In the genomic region with DNA sequence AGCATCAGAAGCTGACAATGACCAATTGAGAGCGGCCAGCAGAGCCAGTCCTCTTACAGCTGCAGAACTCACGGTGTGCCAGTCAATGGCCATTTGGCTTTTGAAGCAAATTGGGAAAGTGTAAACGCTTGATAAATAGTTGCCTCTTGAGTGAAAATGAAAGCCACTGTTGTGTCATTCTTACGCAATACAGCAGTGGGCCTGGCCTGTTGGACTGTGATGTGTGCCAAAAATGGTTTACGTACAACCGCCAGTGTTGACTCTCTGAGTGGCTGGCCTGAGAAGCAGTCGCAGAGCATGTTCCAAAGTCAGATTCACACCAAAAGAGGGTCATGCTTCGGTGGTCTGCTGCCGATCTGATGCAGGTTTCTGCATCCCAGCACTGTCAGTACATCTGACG, we compare ENCODE assay signal across 11 mouse cellular contexts. TPM values are rescaled to one million over a fixed set of nuclear protein-coding genes. Genes with fewer than 3 reads are reported as not detected.
DNase-seq lines count a peak whose midpoint lies in the region; ATAC-seq and TF ChIP-seq lines count a peak whose summit lies in the region.
"Had no signal": no experiment of that assay in that cellular context is flagged by ENCODE, and none has a peak within 500 bp of the region (broad histone marks: within the 10 kb centered on the region; RNA-seq: fewer than 3 reads in every experiment).

No protein-coding gene starts in this region.

- no peaks in the 10 kb centered on the region for H3K4me1 ChIP-seq in midbrain, postnatal 0 days (ENCODE audit: insufficient read depth, low read length)
- H3K4me1 ChIP-seq in midbrain, embryonic 10.5 days, result peaks cover 13% of the 10 kb centered on the region; the same call in 1 of the 2 replicates
- H3K4me1 ChIP-seq in thymus, adult 2 months (replicated peaks; ENCODE audit: control insufficient read depth, insufficient read depth, low read length), result peaks cover 3% of the 10 kb centered on the region; the same call in 1 of the 2 replicates
- H3K4me1 ChIP-seq: midbrain, embryonic 15.5 days had no signal

- no peak for TF ChIP-seq POLR2A in thymus, adult 2 months (IDR thresholded peaks at IDR 0.05; ENCODE audit: control insufficient read depth, extremely low read depth, insufficient read depth, low read length, poor library complexity)

- 0 out of 2 replicates have a peak overlapping the region, but pooled peaks have one; percentile 4 for H3K27ac ChIP-seq in gastrocnemius, adult 2 months
- no peak overlapping the region for H3K27ac ChIP-seq in midbrain, postnatal 0 days (ENCODE audit: low read depth, low read length)
- no peak overlapping the region for H3K27ac ChIP-seq in midbrain, embryonic 10.5 days (replicated peaks)
- no peak overlapping the region for H3K27ac ChIP-seq in thymus, adult 2 months (ENCODE audit: control insufficient read depth, insufficient read depth, low read length)
- H3K27ac ChIP-seq: midbrain, embryonic 15.5 days had no signal

- H3K9ac ChIP-seq in midbrain, postnatal 0 days (replicated peaks; ENCODE audit: low read length, poor library complexity, severe bottlenecking), result no peak overlapping the region
- H3K9ac ChIP-seq: midbrain, embryonic 15.5 days had no signal

- intact Hi-C loops in gastrocnemius, adult 2 months (cut with DNase I), result no loop called here

- H3K9me3 ChIP-seq in midbrain, postnatal 0 days (ENCODE audit: low read length), result no peaks in the 10 kb centered on the region
- no peaks in the 10 kb centered on the region for H3K9me3 ChIP-seq in midbrain, embryonic 10.5 days (replicated peaks)
- H3K9me3 ChIP-seq: midbrain, embryonic 15.5 days had no signal

- DNase-seq in gastrocnemius, adult 2 months, result peak; percentile 33
- DNase-seq in gastrocnemius, adult 8-10 months (ENCODE audit: low spot score in 2 of 2), result no peak
- DNase-seq in midbrain, postnatal 0 days (ENCODE audit: low spot score), result peak; percentile 14
- no peak for DNase-seq in midbrain, embryonic 10.5 days (ENCODE audit: low spot score)
- DNase-seq in lung, postnatal 10 days, result peak; percentile 53
- DNase-seq in right cerebral cortex, postnatal 36 days (ENCODE audit: low spot score in 2 of 2), result no peak
- DNase-seq in thymus, adult 2 months, result no peak
- DNase-seq in layer of hippocampus, postnatal 25 days (ENCODE audit: extremely low spot score in 1 of 2, low spot score in 1 of 2), result no peak
- DNase-seq: gastrocnemius, postnatal 14 days had no signal

- no peak for ATAC-seq in midbrain, postnatal 0 days (ENCODE audit: low FRiP score)
- ATAC-seq: intestine, embryonic 16.5 days; midbrain, embryonic 15.5 days had no signal

- WGBS in midbrain, postnatal 0 days, result 87% methylated on average over 10 of the region's 10 CpGs
- WGBS in midbrain, embryonic 10.5 days, result 92% methylated on average over 10 of the region's 10 CpGs
- WGBS in thymus, adult 2 months, result 96% methylated on average over 10 of the region's 10 CpGs

- no peak overlapping the region for H3K4me3 ChIP-seq in gastrocnemius, adult 2 months
- H3K4me3 ChIP-seq in midbrain, postnatal 0 days (ENCODE audit: low read depth, low read length), result no peak overlapping the region
- no peak overlapping the region for H3K4me3 ChIP-seq in midbrain, embryonic 10.5 days
- H3K4me3 ChIP-seq in thymus, adult 2 months (ENCODE audit: control insufficient read depth, insufficient read depth, low read length), result no peak overlapping the region
- H3K4me3 ChIP-seq: midbrain, embryonic 15.5 days had no signal

- no peaks in the 10 kb centered on the region for H3K27me3 ChIP-seq in midbrain, postnatal 0 days (ENCODE audit: insufficient read depth, low read length)
- no peaks in the 10 kb centered on the region for H3K27me3 ChIP-seq in midbrain, embryonic 10.5 days (ENCODE audit: low read depth, poor library complexity, severe bottlenecking)
- H3K27me3 ChIP-seq in thymus, adult 2 months (ENCODE audit: control insufficient read depth, insufficient read depth, low read length), result no peaks in the 10 kb centered on the region
- H3K27me3 ChIP-seq: midbrain, embryonic 15.5 days had no signal

- no peaks in the 10 kb centered on the region for H3K36me3 ChIP-seq in midbrain, postnatal 0 days (ENCODE audit: insufficient read depth, low read length)
- peaks cover 20% of the 10 kb centered on the region for H3K36me3 ChIP-seq in midbrain, embryonic 10.5 days
- H3K36me3 ChIP-seq in thymus, adult 2 months (ENCODE audit: control insufficient read depth, insufficient read depth, low read length), result no peaks in the 10 kb centered on the region
- H3K36me3 ChIP-seq: midbrain, embryonic 15.5 days had no signal

- no peak for TF ChIP-seq CTCF in gastrocnemius, adult 2 months (IDR thresholded peaks at IDR 0.05)
- no peak for TF ChIP-seq CTCF in midbrain, postnatal 0 days (IDR thresholded peaks at IDR 0.05)
- no peak for TF ChIP-seq CTCF in thymus, adult 2 months (IDR thresholded peaks at IDR 0.05; ENCODE audit: borderline replicate concordance, control insufficient read depth, extremely low read depth, insufficient read depth, low read length, poor library complexity)

- no peak overlapping the region for H3K4me2 ChIP-seq in midbrain, postnatal 0 days (ENCODE audit: low read depth, low read length, poor library complexity, severe bottlenecking)
- H3K4me2 ChIP-seq: midbrain, embryonic 15.5 days had no signal

RNA-seq across cellular contexts. Expression of a gene that starts 17.7 kb away (rescaled TPM):
- total RNA-seq in gastrocnemius, adult 2 months (2021), result 10 to 100 TPM; 16.8 to 17.6 TPM
- total RNA-seq in gastrocnemius, adult 8-10 months (2022), result 10 to 100 TPM; 13.6 to 18.5 (median 16.0) TPM
- total RNA-seq in midbrain, postnatal 0 days (2014; rRNA removed), result 42.1 and 46.3 TPM in 2 replicates
- 13.9 and 15.4 TPM in 2 replicates for polyA plus RNA-seq in midbrain, postnatal 0 days (2015; fragmentation: Nextera tagmentation; extraction: Ambion mirVana)
- 22.4 and 24.2 TPM in 2 replicates for polyA plus RNA-seq in midbrain, embryonic 10.5 days (2016; fragmentation: Nextera tagmentation; extraction: Ambion mirVana)
- 46.9 and 47.1 TPM in 2 replicates for polyA plus RNA-seq in thymus, adult 2 months (2012; rRNA removed)
- total RNA-seq in layer of hippocampus, postnatal 25 days (2021), result 10 to 100 TPM; 39.7 to 48.8 TPM

RNA-seq across cellular contexts. Expression of a gene that starts 27.4 kb away (rescaled TPM):
- total RNA-seq in gastrocnemius, adult 2 months (2021), result 10 to 100 TPM; 40.9 to 41.5 TPM
- 10 to 100 TPM; 40.3 to 46.6 (median 42.4) TPM for total RNA-seq in gastrocnemius, adult 8-10 months (2022)
- 9.0 and 12.8 TPM in 2 replicates for total RNA-seq in midbrain, postnatal 0 days (2014; rRNA removed)
- 24.6 and 29.9 TPM in 2 replicates for polyA plus RNA-seq in midbrain, postnatal 0 days (2015; fragmentation: Nextera tagmentation; extraction: Ambion mirVana)
- 24.2 and 25.1 TPM in 2 replicates for polyA plus RNA-seq in midbrain, embryonic 10.5 days (2016; fragmentation: Nextera tagmentation; extraction: Ambion mirVana)
- 28.9 and 31.5 TPM in 2 replicates for polyA plus RNA-seq in thymus, adult 2 months (2012; rRNA removed)
- total RNA-seq in layer of hippocampus, postnatal 25 days (2021), result 10 to 100 TPM; 60.8 to 64.6 TPM

Comparison
In these comparisons a context has a peak if more than half of its experiments do, and no peak if none do; other contexts are left out.
1. DNase-seq: peak in gastrocnemius, adult 2 months (single experiment), midbrain, postnatal 0 days (single experiment) and lung, postnatal 10 days (single experiment); none in gastrocnemius, adult 8-10 months (0 of 2), midbrain, embryonic 10.5 days (single experiment), right cerebral cortex, postnatal 36 days (0 of 2), thymus, adult 2 months (single experiment) and layer of hippocampus, postnatal 25 days (0 of 2).